Mouse (Mus musculus): ENCODE results near the gene Sugt1. TPM values are rescaled to one million over a fixed set of nuclear protein-coding genes. Genes with fewer than 3 reads are reported as not detected.
A peak's percentile ranks its signal among the peaks of the same experiment; 100 is the strongest.

Gene Sugt1
- polyA plus RNA-seq (2014; fragmentation: Nextera tagmentation; extraction: Ambion mirVana): 161 and 165 TPM in 2 replicates

DNA sequence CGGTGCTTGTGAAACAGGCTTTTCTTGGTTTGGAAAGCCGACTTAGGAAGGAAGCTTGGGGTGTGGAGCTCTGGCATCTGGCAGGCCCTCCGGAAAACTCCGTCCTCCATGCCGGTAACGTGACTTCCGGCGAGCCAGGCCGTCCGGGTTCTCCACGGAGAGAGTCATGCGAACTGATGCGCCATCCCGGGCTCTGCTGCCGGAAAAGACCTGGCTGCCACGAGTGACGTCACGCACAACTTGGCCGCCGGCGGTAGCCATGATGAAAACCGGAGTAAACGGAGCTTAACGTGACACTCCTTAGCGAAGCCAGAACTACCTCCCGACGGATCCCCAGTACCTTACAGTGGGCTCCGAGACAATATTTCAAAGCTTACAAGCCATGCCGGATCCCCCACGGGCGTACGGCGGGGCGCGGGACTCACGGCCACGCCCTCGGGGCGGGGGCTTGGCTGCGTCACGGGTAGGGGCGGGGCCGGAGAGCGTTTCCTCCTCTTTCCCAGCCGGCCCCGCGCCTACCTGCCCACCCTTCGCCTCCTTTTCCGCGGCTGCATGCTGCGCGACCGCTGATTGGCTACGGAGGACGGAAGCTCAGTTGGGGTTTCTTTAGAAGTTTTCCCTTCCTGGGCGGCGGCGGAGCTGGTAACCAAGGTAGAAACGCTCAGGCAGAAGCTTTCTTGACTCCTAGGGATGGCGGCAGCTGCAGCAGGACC lies at the start of gene Sugt1:
Sugt1 (plus strand) TSS at position 553 of the 713 bp plus-strand sequence.
- WGBS: under 1% methylated on average over 57 of the region's 60 CpGs
- Histone ChIP-seq H3K9me3 (ENCODE audit: control insufficient read depth, low read length) (no peaks in the 10 kb centered on the region), H3K4me2 (ENCODE audit: low read depth, severe bottlenecking) (peak within 1 kb of the TSS; percentile 71), H3K9ac (ENCODE audit: low read length) (peak within 1 kb of the TSS; percentile 76), H3K4me3 (ENCODE audit: low read depth, low read length) (peak within 1 kb of the TSS; percentile 68), H3K4me1 (ENCODE audit: control insufficient read depth, insufficient read depth, low read length) (no peaks in the 10 kb centered on the region), H3K27ac (replicated peaks; ENCODE audit: low read depth, low read length) (peak within 1 kb of the TSS; percentile 87), H3K36me3 (ENCODE audit: control insufficient read depth, insufficient read depth, low read length) (no peaks in the 10 kb centered on the region), H3K27me3 (ENCODE audit: control insufficient read depth, insufficient read depth, low read length) (no peaks in the 10 kb centered on the region)
- ATAC-seq (ENCODE audit: insufficient number of reproducible peaks, low FRiP score, low TSS enrichment, low read depth): peak; percentile 98
- peak; percentile 96 for DNase-seq (ENCODE audit: low spot score)

DNA sequence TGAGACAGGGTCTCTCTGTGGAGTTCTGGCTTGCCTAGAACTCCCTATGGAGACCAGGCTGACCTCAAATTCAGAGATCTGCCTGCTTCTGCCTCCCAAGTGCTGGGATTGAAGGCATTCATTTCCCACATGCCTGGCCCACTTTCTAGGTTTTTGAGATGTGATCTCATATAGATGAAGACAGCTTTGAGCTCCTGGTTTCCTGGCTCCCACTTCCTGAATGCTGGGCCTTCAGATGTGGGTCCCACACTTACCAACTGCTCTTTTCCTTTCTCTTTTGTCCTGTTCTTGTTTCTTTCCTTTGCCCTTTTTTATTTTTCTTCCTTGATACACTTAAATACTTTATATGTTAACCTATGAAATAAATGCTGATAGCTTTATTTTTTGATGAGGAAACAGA lies 49.6 kb upstream of the Sugt1 start:
- ATAC-seq (ENCODE audit: insufficient number of reproducible peaks, low FRiP score, low TSS enrichment, low read depth) (no peak), DNase-seq (ENCODE audit: low spot score) (no peak)
- no peak overlapping the region for H3K9ac ChIP-seq (ENCODE audit: low read length)
- no peaks in the 10 kb centered on the region for H3K4me1 ChIP-seq (ENCODE audit: control insufficient read depth, insufficient read depth, low read length)
- H3K9me3 ChIP-seq (ENCODE audit: control insufficient read depth, low read length): no peaks in the 10 kb centered on the region
- H3K27me3 ChIP-seq (ENCODE audit: control insufficient read depth, insufficient read depth, low read length): no peaks in the 10 kb centered on the region
- no peak overlapping the region for H3K4me3 ChIP-seq (ENCODE audit: low read depth, low read length)
- H3K27ac ChIP-seq (replicated peaks; ENCODE audit: low read depth, low read length): no peak overlapping the region
- H3K36me3 ChIP-seq (ENCODE audit: control insufficient read depth, insufficient read depth, low read length): no peaks in the 10 kb centered on the region
- H3K4me2 ChIP-seq (ENCODE audit: low read depth, severe bottlenecking): no peak overlapping the region

DNA sequence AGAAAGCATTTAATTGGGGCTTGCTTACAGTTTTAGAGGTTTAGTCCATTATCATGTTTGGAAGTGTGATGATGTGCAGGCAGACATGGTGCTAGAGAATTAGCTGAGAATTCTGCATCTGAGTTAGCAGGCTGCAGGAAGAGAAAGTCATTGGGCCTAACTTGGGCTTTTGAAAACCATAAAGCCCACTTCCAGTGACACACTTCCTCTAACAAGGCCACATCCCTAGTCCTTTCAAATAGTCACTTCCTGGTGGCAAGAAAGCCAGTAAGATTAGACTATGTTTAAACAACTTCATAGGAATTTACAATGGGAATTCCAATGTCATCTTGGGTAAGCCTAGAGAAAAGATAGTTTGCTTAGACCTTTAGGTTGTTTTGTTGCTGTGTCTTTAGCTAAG lies 45.9 kb upstream of the Sugt1 start:
- H3K4me2 ChIP-seq (ENCODE audit: low read depth, severe bottlenecking): no peak overlapping the region
- no peak overlapping the region for H3K9ac ChIP-seq (ENCODE audit: low read length)
- no peak overlapping the region for H3K4me3 ChIP-seq (ENCODE audit: low read depth, low read length)
- DNase-seq (ENCODE audit: low spot score): no peak
- no peak overlapping the region for H3K27ac ChIP-seq (replicated peaks; ENCODE audit: low read depth, low read length)
- no peaks in the 10 kb centered on the region for H3K36me3 ChIP-seq (ENCODE audit: control insufficient read depth, insufficient read depth, low read length)
- no peak for ATAC-seq (ENCODE audit: insufficient number of reproducible peaks, low FRiP score, low TSS enrichment, low read depth)
- H3K4me1 ChIP-seq (ENCODE audit: control insufficient read depth, insufficient read depth, low read length): no peaks in the 10 kb centered on the region
- H3K9me3 ChIP-seq (ENCODE audit: control insufficient read depth, low read length): no peaks in the 10 kb centered on the region
- H3K27me3 ChIP-seq (ENCODE audit: control insufficient read depth, insufficient read depth, low read length): no peaks in the 10 kb centered on the region

DNA sequence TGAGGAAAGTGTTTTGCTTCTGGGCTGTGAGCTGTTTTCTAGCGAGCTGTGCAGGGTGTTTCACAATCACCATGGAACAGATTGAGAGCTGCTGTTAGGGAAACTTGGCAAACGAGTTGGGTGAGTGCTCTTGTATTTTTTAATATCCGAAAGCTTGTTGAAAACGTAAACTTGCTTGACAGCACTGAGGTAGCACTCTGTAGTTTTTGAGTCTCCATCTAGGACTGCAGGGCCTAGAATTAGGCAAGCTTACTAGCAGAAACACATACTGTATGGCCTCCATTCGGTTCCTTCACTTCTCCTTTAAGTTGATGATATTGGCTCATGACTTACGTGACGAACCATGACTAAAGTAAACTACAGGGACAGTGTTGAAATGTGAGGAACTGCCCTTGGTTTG lies 38.1 kb upstream of the Sugt1 start:
- Histone ChIP-seq H3K36me3 (ENCODE audit: control insufficient read depth, insufficient read depth, low read length) (no peaks in the 10 kb centered on the region), H3K4me1 (ENCODE audit: control insufficient read depth, insufficient read depth, low read length) (no peaks in the 10 kb centered on the region), H3K4me3 (ENCODE audit: low read depth, low read length) (no peak overlapping the region), H3K27ac (replicated peaks; ENCODE audit: low read depth, low read length) (no peak overlapping the region), H3K27me3 (ENCODE audit: control insufficient read depth, insufficient read depth, low read length) (no peaks in the 10 kb centered on the region), H3K9ac (ENCODE audit: low read length) (no peak overlapping the region), H3K4me2 (ENCODE audit: low read depth, severe bottlenecking) (no peak overlapping the region), H3K9me3 (ENCODE audit: control insufficient read depth, low read length) (no peaks in the 10 kb centered on the region)
- ATAC-seq (ENCODE audit: insufficient number of reproducible peaks, low FRiP score, low TSS enrichment, low read depth) (no peak), DNase-seq (ENCODE audit: low spot score) (no peak)
- WGBS: 81% methylated on average over 7 of the region's 7 CpGs

DNA sequence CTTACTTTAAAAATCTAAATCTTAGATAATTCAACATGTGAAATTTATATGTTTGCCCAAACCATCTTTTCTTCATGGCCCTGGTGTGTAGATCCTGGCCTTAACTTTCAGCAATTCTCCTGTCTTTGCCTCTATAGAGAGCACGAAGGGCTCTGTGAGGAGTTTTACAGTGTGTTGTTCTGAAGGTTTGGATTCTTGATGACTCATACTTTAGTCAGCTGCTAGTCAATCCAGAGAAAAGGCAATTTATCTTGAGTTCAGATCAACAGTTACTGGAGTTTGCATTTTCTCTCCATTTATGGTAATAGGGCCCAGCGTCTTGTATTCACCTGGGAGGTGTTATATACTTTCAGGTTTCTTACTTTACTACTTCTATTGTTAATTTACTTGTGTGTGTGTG lies 35.6 kb upstream of the Sugt1 start:
- Histone ChIP-seq H3K9ac (ENCODE audit: low read length) (no peak overlapping the region), H3K27ac (replicated peaks; ENCODE audit: low read depth, low read length) (no peak overlapping the region), H3K27me3 (ENCODE audit: control insufficient read depth, insufficient read depth, low read length) (no peaks in the 10 kb centered on the region), H3K9me3 (ENCODE audit: control insufficient read depth, low read length) (no peaks in the 10 kb centered on the region), H3K4me3 (ENCODE audit: low read depth, low read length) (no peak overlapping the region), H3K36me3 (ENCODE audit: control insufficient read depth, insufficient read depth, low read length) (no peaks in the 10 kb centered on the region), H3K4me1 (ENCODE audit: control insufficient read depth, insufficient read depth, low read length) (no peaks in the 10 kb centered on the region), H3K4me2 (ENCODE audit: low read depth, severe bottlenecking) (no peak overlapping the region)
- ATAC-seq (ENCODE audit: insufficient number of reproducible peaks, low FRiP score, low TSS enrichment, low read depth) (no peak), DNase-seq (ENCODE audit: low spot score) (no peak)
- WGBS: 93% methylated on average over 2 of the region's 2 CpGs

DNA sequence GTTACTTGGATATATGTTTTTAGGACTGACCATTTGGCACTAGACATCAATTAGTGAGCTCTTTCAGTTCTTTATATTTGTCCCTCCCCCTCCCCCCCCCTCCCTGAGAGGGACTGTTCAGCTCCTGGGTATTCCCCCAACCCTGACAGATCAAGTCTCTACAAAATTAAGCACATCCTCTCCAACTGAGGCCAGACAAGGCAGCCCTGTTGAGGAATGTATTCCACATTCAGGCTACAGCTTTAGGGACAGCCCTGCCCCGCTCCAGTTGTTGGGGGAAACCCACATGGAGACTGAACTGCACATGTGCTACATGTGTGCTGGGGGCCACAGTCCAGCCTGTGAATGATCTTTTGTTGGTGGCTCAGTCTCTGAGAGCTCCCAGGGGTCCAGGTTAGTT lies 34.6 kb upstream of the Sugt1 start:
- H3K36me3 ChIP-seq (ENCODE audit: control insufficient read depth, insufficient read depth, low read length): no peaks in the 10 kb centered on the region
- ATAC-seq (ENCODE audit: insufficient number of reproducible peaks, low FRiP score, low TSS enrichment, low read depth) (no peak), DNase-seq (ENCODE audit: low spot score) (no peak)
- H3K27ac ChIP-seq (replicated peaks; ENCODE audit: low read depth, low read length): no peak overlapping the region
- H3K27me3 ChIP-seq (ENCODE audit: control insufficient read depth, insufficient read depth, low read length): no peaks in the 10 kb centered on the region
- H3K9ac ChIP-seq (ENCODE audit: low read length): no peak overlapping the region
- no peaks in the 10 kb centered on the region for H3K4me1 ChIP-seq (ENCODE audit: control insufficient read depth, insufficient read depth, low read length)
- H3K9me3 ChIP-seq (ENCODE audit: control insufficient read depth, low read length): no peaks in the 10 kb centered on the region
- 92% methylated on average over 1 of the region's 1 CpGs for WGBS
- no peak overlapping the region for H3K4me3 ChIP-seq (ENCODE audit: low read depth, low read length)
- no peak overlapping the region for H3K4me2 ChIP-seq (ENCODE audit: low read depth, severe bottlenecking)

DNA sequence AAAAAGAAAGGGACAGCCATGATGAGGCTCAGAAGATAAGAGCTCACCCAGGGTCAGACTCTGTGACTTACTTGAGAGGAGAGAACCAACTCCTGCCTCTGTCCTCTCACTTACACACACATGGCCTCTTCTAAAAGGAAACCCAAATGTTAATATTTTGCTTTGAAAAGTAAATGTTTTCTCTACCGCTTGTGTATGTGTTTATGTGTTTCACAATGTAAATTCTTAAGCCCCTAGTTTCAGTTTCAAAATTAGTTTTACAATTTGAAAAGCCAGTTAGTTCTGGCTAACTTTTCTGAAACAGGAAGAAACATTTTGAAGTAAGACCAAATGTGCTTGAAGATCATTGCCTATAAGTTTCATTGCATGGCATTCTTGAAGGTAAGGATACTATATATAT lies 29.7 kb upstream of the Sugt1 start:
- Histone ChIP-seq H3K4me1 (ENCODE audit: control insufficient read depth, insufficient read depth, low read length) (no peaks in the 10 kb centered on the region), H3K4me2 (ENCODE audit: low read depth, severe bottlenecking) (no peak overlapping the region), H3K27me3 (ENCODE audit: control insufficient read depth, insufficient read depth, low read length) (no peaks in the 10 kb centered on the region), H3K27ac (replicated peaks; ENCODE audit: low read depth, low read length) (no peak overlapping the region), H3K9ac (ENCODE audit: low read length) (no peak overlapping the region), H3K9me3 (ENCODE audit: control insufficient read depth, low read length) (no peaks in the 10 kb centered on the region), H3K36me3 (ENCODE audit: control insufficient read depth, insufficient read depth, low read length) (no peaks in the 10 kb centered on the region), H3K4me3 (ENCODE audit: low read depth, low read length) (no peak overlapping the region)
- DNase-seq (ENCODE audit: low spot score): no peak
- WGBS: 94% methylated on average over 1 of the region's 1 CpGs
- no peak for ATAC-seq (ENCODE audit: insufficient number of reproducible peaks, low FRiP score, low TSS enrichment, low read depth)

DNA sequence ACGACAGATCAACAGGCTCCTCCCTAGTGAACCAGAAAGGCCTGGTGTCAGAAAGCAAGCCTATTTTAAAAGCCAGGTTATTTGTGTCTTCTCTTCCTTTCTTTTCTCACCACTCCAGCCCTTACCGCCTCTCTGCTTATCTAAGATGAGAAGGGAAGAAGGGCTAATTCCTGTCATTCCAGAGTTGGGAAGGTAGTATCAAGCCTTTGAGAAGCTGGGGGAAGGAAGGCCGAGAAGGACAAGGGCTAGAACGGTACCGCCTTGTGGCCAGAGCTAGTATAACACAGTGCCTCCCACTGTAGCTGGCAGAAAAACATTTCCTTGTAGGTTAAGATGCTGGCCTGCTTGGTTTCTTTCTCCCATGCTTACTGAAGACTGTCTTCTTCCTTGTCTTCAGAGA lies 24.7 kb upstream of the Sugt1 start:
- H3K27ac ChIP-seq (replicated peaks; ENCODE audit: low read depth, low read length): no peak overlapping the region
- DNase-seq (ENCODE audit: low spot score): peak; percentile 50
- no peak overlapping the region for H3K9ac ChIP-seq (ENCODE audit: low read length)
- H3K4me3 ChIP-seq (ENCODE audit: low read depth, low read length): no peak overlapping the region
- no peaks in the 10 kb centered on the region for H3K4me1 ChIP-seq (ENCODE audit: control insufficient read depth, insufficient read depth, low read length)
- no peak for ATAC-seq (ENCODE audit: insufficient number of reproducible peaks, low FRiP score, low TSS enrichment, low read depth)
- no peaks in the 10 kb centered on the region for H3K36me3 ChIP-seq (ENCODE audit: control insufficient read depth, insufficient read depth, low read length)
- 23% methylated on average over 5 of the region's 5 CpGs for WGBS
- no peaks in the 10 kb centered on the region for H3K27me3 ChIP-seq (ENCODE audit: control insufficient read depth, insufficient read depth, low read length)
- no peak overlapping the region for H3K4me2 ChIP-seq (ENCODE audit: low read depth, severe bottlenecking)
- no peaks in the 10 kb centered on the region for H3K9me3 ChIP-seq (ENCODE audit: control insufficient read depth, low read length)

DNA sequence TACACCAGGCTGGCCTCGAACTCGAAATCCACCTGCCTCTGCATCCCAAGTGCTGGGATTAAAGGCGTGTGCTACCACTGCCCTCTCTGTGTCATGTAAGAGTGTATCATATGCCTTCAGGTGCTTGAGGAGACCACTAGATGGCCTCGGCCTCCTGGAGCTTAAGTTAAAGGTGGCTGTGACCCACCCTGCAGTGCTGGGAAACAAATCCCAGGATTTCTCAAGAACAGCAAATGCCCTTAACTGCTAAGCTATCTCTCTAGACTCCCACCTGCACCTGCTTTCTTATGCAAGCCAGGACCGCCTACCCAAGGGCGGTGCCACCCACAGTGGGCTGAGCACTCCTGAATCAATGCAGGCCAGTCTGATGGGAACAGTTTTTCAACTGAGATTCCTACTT lies 22.7 kb upstream of the Sugt1 start:
- no peak overlapping the region for H3K4me3 ChIP-seq (ENCODE audit: low read depth, low read length)
- no peak overlapping the region for H3K9ac ChIP-seq (ENCODE audit: low read length)
- no peaks in the 10 kb centered on the region for H3K27me3 ChIP-seq (ENCODE audit: control insufficient read depth, insufficient read depth, low read length)
- H3K4me1 ChIP-seq (ENCODE audit: control insufficient read depth, insufficient read depth, low read length): no peaks in the 10 kb centered on the region
- no peak overlapping the region for H3K4me2 ChIP-seq (ENCODE audit: low read depth, severe bottlenecking)
- no peak overlapping the region for H3K27ac ChIP-seq (replicated peaks; ENCODE audit: low read depth, low read length)
- no peaks in the 10 kb centered on the region for H3K9me3 ChIP-seq (ENCODE audit: control insufficient read depth, low read length)
- 55% methylated on average over 6 of the region's 6 CpGs for WGBS
- H3K36me3 ChIP-seq (ENCODE audit: control insufficient read depth, insufficient read depth, low read length): no peaks in the 10 kb centered on the region
- ATAC-seq (ENCODE audit: insufficient number of reproducible peaks, low FRiP score, low TSS enrichment, low read depth) (no peak), DNase-seq (ENCODE audit: low spot score) (no peak)

Measured in limb, embryonic 11.5 days (tissue).